Mouse (Mus musculus) cerebellum, adult 2 months (tissue): ENCODE measurements around the gene Tlr9.

Experiments used
- CTCF ChIP-seq: fragments of 200-500 bp; IDR thresholded peaks from 2 replicates; pipeline ENCODE4 v1.5.1; 2011; ENCODE audit warnings: low read depth, mild to moderate bottlenecking, control low read depth, low read length, moderate library complexity, borderline replicate concordance; ENCODE audit not compliant: insufficient read depth
- POLR2A ChIP-seq: fragments of 200-500 bp; IDR thresholded peaks from 2 replicates; pipeline ENCODE4 v1.6.1; 2011; ENCODE audit warnings: low read length, control low read depth, borderline replicate concordance; ENCODE audit not compliant: insufficient read depth

- TF ChIP-seq CTCF (no peak), POLR2A (no peak)
Measured at GRCm38 (mm10) chr9:106272288-106272687, 49.9 kb downstream of the Tlr9 start.
